Mouse (Mus musculus): ENCODE results near the gene Ubb. TPM values are rescaled to one million over a fixed set of nuclear protein-coding genes. Genes with fewer than 3 reads are reported as not detected.
"Not testable (repeated sequence)": the region's sequence is repeated elsewhere in the genome, so short reads cannot be mapped to it uniquely, and the experiment has no call there.

Ubb gene
- 2,716 and 2,876 TPM in 2 replicates for polyA plus RNA-seq (2014; fragmentation: Nextera tagmentation; extraction: Ambion mirVana)

DNA sequence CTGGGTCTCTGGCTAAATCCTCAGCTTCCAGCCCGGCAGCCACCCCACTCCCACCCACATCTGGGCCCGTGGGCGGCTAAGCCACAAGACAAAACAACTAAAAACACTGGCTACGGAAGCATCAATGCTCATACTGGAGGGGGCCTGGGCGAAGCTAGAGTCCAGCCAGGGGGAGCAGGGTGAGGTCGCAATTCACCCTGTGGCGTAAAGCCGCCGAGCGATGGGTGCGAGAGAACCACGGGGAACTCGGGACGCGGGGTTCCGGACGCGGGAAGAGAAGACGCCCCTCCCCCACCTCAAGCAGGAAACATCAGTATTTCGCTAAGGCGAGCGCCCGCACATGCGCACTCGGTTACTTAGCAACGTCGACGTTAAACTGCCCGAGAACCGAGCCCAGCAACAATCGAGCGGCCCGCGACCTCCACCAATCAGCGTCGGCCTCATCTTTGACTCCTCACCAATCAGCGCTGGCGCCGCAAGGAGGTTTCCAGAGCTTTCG lies at the start of gene Ubb:
Gene Ubb, plus strand, starts transcription at position 445 of the 499 bp plus-strand sequence.
- H3K4me1 ChIP-seq (ENCODE audit: control insufficient read depth in 2 of 2, insufficient read depth in 2 of 2, low read length in 2 of 2): peaks cover 2 to 24% of the 10 kb centered on the region in 2 experiments; a peak in 3 of 4 replicates
- peak within 1 kb of the TSS; percentile 86 for H3K9ac ChIP-seq (ENCODE audit: low read length)
- H3K27me3 ChIP-seq (ENCODE audit: control insufficient read depth, insufficient read depth, low read length): no peaks in the 10 kb centered on the region
- ATAC-seq (ENCODE audit: insufficient number of reproducible peaks, insufficient read depth, low FRiP score, low read depth): peak; percentile 96
- peak within 1 kb of the TSS; percentile 92 to 93 for H3K27ac ChIP-seq (replicated peaks in 1 of 2; ENCODE audit: control insufficient read depth in 1 of 2, insufficient read depth in 1 of 2, low read depth in 2 of 2, low read length in 2 of 2)
- H3K4me3 ChIP-seq (ENCODE audit: control insufficient read depth in 1 of 2, insufficient read depth in 1 of 2, low read depth in 1 of 2, low read length in 2 of 2): peak within 1 kb of the TSS; percentile 57 to 84
- under 1% methylated on average over 39 of the region's 40 CpGs for WGBS
- peak within 1 kb of the TSS; percentile 86 for H3K4me2 ChIP-seq (ENCODE audit: low read length)
- H3K9me3 ChIP-seq (ENCODE audit: control insufficient read depth, low read length): no peaks in the 10 kb centered on the region
- H3K36me3 ChIP-seq (ENCODE audit: control insufficient read depth, insufficient read depth, low read length): peaks cover 21% of the 10 kb centered on the region

DNA sequence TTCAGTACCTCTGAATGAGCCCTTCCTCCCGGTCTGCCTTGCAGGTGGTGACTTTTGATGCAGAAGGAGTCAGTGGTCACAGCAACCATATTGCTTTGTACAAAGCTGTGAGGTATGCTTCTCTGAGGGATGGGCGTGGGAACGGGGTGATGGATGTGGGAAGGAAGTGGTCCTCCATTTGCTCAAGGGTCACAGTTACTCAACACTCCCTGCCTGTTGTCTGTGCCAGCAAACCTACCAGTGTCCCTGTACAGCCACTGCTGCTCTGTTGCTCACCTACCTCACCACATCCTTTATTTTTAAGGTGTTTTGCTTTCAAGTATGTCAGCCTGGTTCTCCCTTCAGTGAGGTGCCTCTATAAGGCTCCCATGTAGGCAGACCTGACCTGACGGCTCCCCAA lies 43.3 kb upstream of the Ubb start:
- Histone ChIP-seq H3K36me3 (ENCODE audit: control insufficient read depth, insufficient read depth, low read length) (no peaks in the 10 kb centered on the region), H3K27me3 (ENCODE audit: control insufficient read depth, insufficient read depth, low read length) (no peaks in the 10 kb centered on the region), H3K4me3 (ENCODE audit: control insufficient read depth in 1 of 2, insufficient read depth in 1 of 2, low read depth in 1 of 2, low read length in 2 of 2) (no peak overlapping the region), H3K4me2 (ENCODE audit: low read length) (no peak overlapping the region), H3K27ac (replicated peaks in 1 of 2; ENCODE audit: control insufficient read depth in 1 of 2, insufficient read depth in 1 of 2, low read depth in 2 of 2, low read length in 2 of 2) (no peak overlapping the region), H3K9ac (ENCODE audit: low read length) (no peak overlapping the region), H3K4me1 (ENCODE audit: control insufficient read depth in 2 of 2, insufficient read depth in 2 of 2, low read length in 2 of 2) (no peaks in the 10 kb centered on the region), H3K9me3 (ENCODE audit: control insufficient read depth, low read length) (no peaks in the 10 kb centered on the region)
- no peak for ATAC-seq (ENCODE audit: insufficient number of reproducible peaks, insufficient read depth, low FRiP score, low read depth)
- WGBS: 85% methylated on average over 4 of the region's 4 CpGs

- H3K4me3 ChIP-seq (ENCODE audit: control insufficient read depth in 1 of 2, insufficient read depth in 1 of 2, low read depth in 1 of 2, low read length in 2 of 2): not testable (repeated sequence)
These were observed 42.6 kb upstream of the Ubb start for GRCm38 (mm10) chr11:62508365-62508764.

DNA sequence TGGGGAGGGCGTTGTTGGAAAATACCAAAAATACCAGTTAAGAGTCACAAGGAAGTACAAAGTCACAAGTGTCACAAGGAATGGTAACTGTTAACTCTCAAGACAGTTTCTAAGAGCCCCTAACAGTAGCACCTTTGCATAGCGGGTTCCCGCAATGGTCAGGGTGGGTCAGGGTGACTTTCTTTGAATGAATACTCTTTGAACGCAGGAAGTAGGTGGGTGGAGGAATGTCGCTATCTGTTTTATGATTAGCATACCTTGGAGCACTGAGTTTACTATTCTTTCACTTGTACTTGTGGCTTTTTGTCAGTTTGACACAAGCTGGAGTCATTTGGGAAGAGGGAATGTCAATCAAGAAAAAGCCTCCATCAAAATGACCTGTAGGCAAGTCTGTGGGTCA lies 42.2 kb upstream of the Ubb start:
- 89% methylated on average over 5 of the region's 5 CpGs for WGBS
- H3K9me3 ChIP-seq (ENCODE audit: control insufficient read depth, low read length); H3K36me3 ChIP-seq (ENCODE audit: control insufficient read depth, insufficient read depth, low read length); H3K4me3 ChIP-seq (ENCODE audit: control insufficient read depth in 1 of 2, insufficient read depth in 1 of 2, low read depth in 1 of 2, low read length in 2 of 2); H3K4me2 ChIP-seq (ENCODE audit: low read length); H3K9ac ChIP-seq (ENCODE audit: low read length); ATAC-seq (ENCODE audit: insufficient number of reproducible peaks, insufficient read depth, low FRiP score, low read depth); H3K27me3 ChIP-seq (ENCODE audit: control insufficient read depth, insufficient read depth, low read length); H3K27ac ChIP-seq (replicated peaks in 1 of 2; ENCODE audit: control insufficient read depth in 1 of 2, insufficient read depth in 1 of 2, low read depth in 2 of 2, low read length in 2 of 2); H3K4me1 ChIP-seq (ENCODE audit: control insufficient read depth in 2 of 2, insufficient read depth in 2 of 2, low read length in 2 of 2): not testable (repeated sequence)

More at GRCm38 (mm10) chr11:62508365-62508764, 42.6 kb upstream of the Ubb start:
- H3K4me2 ChIP-seq (ENCODE audit: low read length); H3K4me1 ChIP-seq (ENCODE audit: control insufficient read depth in 2 of 2, insufficient read depth in 2 of 2, low read length in 2 of 2); H3K36me3 ChIP-seq (ENCODE audit: control insufficient read depth, insufficient read depth, low read length); H3K9ac ChIP-seq (ENCODE audit: low read length); ATAC-seq (ENCODE audit: insufficient number of reproducible peaks, insufficient read depth, low FRiP score, low read depth); H3K27me3 ChIP-seq (ENCODE audit: control insufficient read depth, insufficient read depth, low read length); H3K9me3 ChIP-seq (ENCODE audit: control insufficient read depth, low read length); H3K27ac ChIP-seq (replicated peaks in 1 of 2; ENCODE audit: control insufficient read depth in 1 of 2, insufficient read depth in 1 of 2, low read depth in 2 of 2, low read length in 2 of 2): not testable (repeated sequence)
- 94% methylated on average over 13 of the region's 13 CpGs for WGBS

- Histone ChIP-seq H3K4me3 (ENCODE audit: control insufficient read depth in 1 of 2, insufficient read depth in 1 of 2, low read depth in 1 of 2, low read length in 2 of 2) (no peak overlapping the region), H3K27me3 (ENCODE audit: control insufficient read depth, insufficient read depth, low read length) (no peaks in the 10 kb centered on the region), H3K27ac (replicated peaks in 1 of 2; ENCODE audit: control insufficient read depth in 1 of 2, insufficient read depth in 1 of 2, low read depth in 2 of 2, low read length in 2 of 2) (no peak overlapping the region), H3K4me2 (ENCODE audit: low read length) (no peak overlapping the region), H3K9ac (ENCODE audit: low read length) (no peak overlapping the region), H3K36me3 (ENCODE audit: control insufficient read depth, insufficient read depth, low read length) (no peaks in the 10 kb centered on the region), H3K4me1 (ENCODE audit: control insufficient read depth in 2 of 2, insufficient read depth in 2 of 2, low read length in 2 of 2) (no peaks in the 10 kb centered on the region), H3K9me3 (ENCODE audit: control insufficient read depth, low read length) (no peaks in the 10 kb centered on the region)
- 82% methylated on average over 3 of the region's 3 CpGs for WGBS
- no peak for ATAC-seq (ENCODE audit: insufficient number of reproducible peaks, insufficient read depth, low FRiP score, low read depth)
These were observed 41.4 kb upstream of the Ubb start for GRCm38 (mm10) chr11:62509571-62509970.

GRCm38 (mm10) chr11:62510956-62511355 lies 40.0 kb upstream of the Ubb start:
- no peak for ATAC-seq (ENCODE audit: insufficient number of reproducible peaks, insufficient read depth, low FRiP score, low read depth)
- H3K27ac ChIP-seq (replicated peaks in 1 of 2; ENCODE audit: control insufficient read depth in 1 of 2, insufficient read depth in 1 of 2, low read depth in 2 of 2, low read length in 2 of 2): no peak overlapping the region
- H3K4me1 ChIP-seq (ENCODE audit: control insufficient read depth in 2 of 2, insufficient read depth in 2 of 2, low read length in 2 of 2): no peaks in the 10 kb centered on the region
- no peak overlapping the region for H3K9ac ChIP-seq (ENCODE audit: low read length)
- no peaks in the 10 kb centered on the region for H3K36me3 ChIP-seq (ENCODE audit: control insufficient read depth, insufficient read depth, low read length)
- H3K27me3 ChIP-seq (ENCODE audit: control insufficient read depth, insufficient read depth, low read length): no peaks in the 10 kb centered on the region
- H3K4me2 ChIP-seq (ENCODE audit: low read length): no peak overlapping the region
- H3K4me3 ChIP-seq (ENCODE audit: control insufficient read depth in 1 of 2, insufficient read depth in 1 of 2, low read depth in 1 of 2, low read length in 2 of 2): no peak overlapping the region
- WGBS: 82% methylated on average over 5 of the region's 5 CpGs
- no peaks in the 10 kb centered on the region for H3K9me3 ChIP-seq (ENCODE audit: control insufficient read depth, low read length)

- no peaks in the 10 kb centered on the region for H3K27me3 ChIP-seq (ENCODE audit: control insufficient read depth, insufficient read depth, low read length)
- no peak overlapping the region for H3K4me3 ChIP-seq (ENCODE audit: control insufficient read depth in 1 of 2, insufficient read depth in 1 of 2, low read depth in 1 of 2, low read length in 2 of 2)
- no peak overlapping the region for H3K9ac ChIP-seq (ENCODE audit: low read length)
- WGBS: 83% methylated on average over 13 of the region's 13 CpGs
- no peaks in the 10 kb centered on the region for H3K4me1 ChIP-seq (ENCODE audit: control insufficient read depth in 2 of 2, insufficient read depth in 2 of 2, low read length in 2 of 2)
- no peak overlapping the region for H3K4me2 ChIP-seq (ENCODE audit: low read length)
- H3K9me3 ChIP-seq (ENCODE audit: control insufficient read depth, low read length): no peaks in the 10 kb centered on the region
- no peaks in the 10 kb centered on the region for H3K36me3 ChIP-seq (ENCODE audit: control insufficient read depth, insufficient read depth, low read length)
- ATAC-seq (ENCODE audit: insufficient number of reproducible peaks, insufficient read depth, low FRiP score, low read depth): no peak
- no peak overlapping the region for H3K27ac ChIP-seq (replicated peaks in 1 of 2; ENCODE audit: control insufficient read depth in 1 of 2, insufficient read depth in 1 of 2, low read depth in 2 of 2, low read length in 2 of 2)
These were observed 39.3 kb upstream of the Ubb start for GRCm38 (mm10) chr11:62511444-62512202.

All from heart, embryonic 14.5 days (tissue).